Mouse (Mus musculus): ENCODE results near the gene Gas2. TPM values are rescaled to one million over a fixed set of nuclear protein-coding genes. Genes with fewer than 3 reads are reported as not detected.

Gene Gas2
- total RNA-seq, 1 experiment, result 4.1 TPM

DNA sequence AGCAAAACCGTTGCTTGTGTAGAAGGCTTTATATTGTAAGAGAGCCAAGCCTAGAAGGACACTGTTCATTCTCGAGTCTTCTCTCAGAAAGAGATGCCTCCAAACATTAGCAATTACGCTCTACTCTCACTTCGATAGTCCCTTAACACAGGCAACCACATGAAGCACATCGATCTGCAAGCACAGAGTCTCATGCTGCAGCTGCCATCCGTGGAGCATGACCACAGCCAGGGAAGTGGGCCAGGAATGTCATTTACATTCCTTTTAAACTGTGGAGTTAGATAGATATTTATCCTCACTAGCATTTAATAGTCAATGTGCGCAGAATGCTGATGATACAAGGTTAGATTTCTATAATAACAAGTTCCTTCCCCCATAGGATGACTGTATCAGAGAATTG, 21.3 kb upstream of the Gas2 start:
- H3K4me1 ChIP-seq (ENCODE audit: control insufficient read depth in 2 of 2, insufficient read depth in 2 of 2, low read length in 2 of 2, poor library complexity in 1 of 2), result peaks cover 0 to 6% of the 10 kb centered on the region in 2 experiments; a peak in 1 of 4 replicates
- H3K27ac ChIP-seq (ENCODE audit: insufficient read depth, low read depth, low read length, poor library complexity, severe bottlenecking), result no peak overlapping the region
- H3K36me3 ChIP-seq (ENCODE audit: control insufficient read depth, insufficient read depth, low read length, poor library complexity, severe bottlenecking), result no peaks in the 10 kb centered on the region
- no peak overlapping the region for H3K9ac ChIP-seq (ENCODE audit: insufficient read depth, low read depth, low read length, poor library complexity, severe bottlenecking)
- no peak for DNase-seq (ENCODE audit: low read depth, low spot score)
- H3K4me3 ChIP-seq (ENCODE audit: insufficient read depth in 1 of 2, low read depth in 1 of 2, low read length in 2 of 2, poor library complexity in 1 of 2, severe bottlenecking in 1 of 2), result no peak overlapping the region
- TF ChIP-seq HCFC1 (IDR thresholded peaks at IDR 0.05; ENCODE audit: borderline replicate concordance, insufficient read depth, low read length), result no peak
- TF ChIP-seq ZNF384 (IDR thresholded peaks at IDR 0.05; ENCODE audit: low read depth, low read length), result no peak
- TF ChIP-seq MAFK (IDR thresholded peaks at IDR 0.05; ENCODE audit: insufficient read depth, low read depth, low read length), result no peak
- no peak for TF ChIP-seq ZC3H11A (IDR thresholded peaks at IDR 0.05; ENCODE audit: borderline replicate concordance, low read depth, low read length)
- TF ChIP-seq CHD2 (IDR thresholded peaks at IDR 0.05; ENCODE audit: low read depth, low read length), result no peak
- in situ Hi-C loops (cut with MboI; ENCODE audit: low sequenced_read_pairs in 2 of 2, unreplicated experiment in 2 of 2), result no loop called here
- no peaks in the 10 kb centered on the region for H3K9me3 ChIP-seq (ENCODE audit: control insufficient read depth, insufficient read depth, low read depth, low read length)

DNA sequence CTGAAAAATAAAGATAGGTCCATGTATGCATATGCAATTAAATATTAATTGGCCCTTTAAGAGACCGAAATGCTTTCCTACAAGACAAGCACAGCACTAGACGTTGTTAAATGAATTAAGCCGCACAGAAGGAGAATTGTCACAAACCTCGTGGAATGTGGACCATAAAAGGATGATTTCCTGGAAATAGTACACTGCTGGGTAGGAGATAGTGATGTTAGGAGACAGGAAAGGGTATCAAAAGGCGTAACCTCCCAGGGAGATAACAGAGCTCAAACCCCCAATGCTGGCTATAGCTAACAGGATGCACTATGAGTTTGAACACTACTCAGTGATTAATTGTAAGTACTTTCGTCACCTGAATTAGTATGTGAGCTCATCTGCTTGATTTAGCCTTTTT, 10.9 kb upstream of the Gas2 start:
- H3K36me3 ChIP-seq (ENCODE audit: control insufficient read depth, insufficient read depth, low read length, poor library complexity, severe bottlenecking), result no peaks in the 10 kb centered on the region
- H3K9ac ChIP-seq (ENCODE audit: insufficient read depth, low read depth, low read length, poor library complexity, severe bottlenecking), result no peak overlapping the region
- H3K9me3 ChIP-seq (ENCODE audit: control insufficient read depth, insufficient read depth, low read depth, low read length), result no peaks in the 10 kb centered on the region
- TF ChIP-seq HCFC1 (IDR thresholded peaks at IDR 0.05; ENCODE audit: borderline replicate concordance, insufficient read depth, low read length), result no peak
- TF ChIP-seq MAFK (IDR thresholded peaks at IDR 0.05; ENCODE audit: insufficient read depth, low read depth, low read length), result no peak
- no peak for TF ChIP-seq ZC3H11A (IDR thresholded peaks at IDR 0.05; ENCODE audit: borderline replicate concordance, low read depth, low read length)
- TF ChIP-seq ZNF384 (IDR thresholded peaks at IDR 0.05; ENCODE audit: low read depth, low read length), result no peak
- no peak for TF ChIP-seq CHD2 (IDR thresholded peaks at IDR 0.05; ENCODE audit: low read depth, low read length)
- no peaks in the 10 kb centered on the region for H3K4me1 ChIP-seq (ENCODE audit: control insufficient read depth in 2 of 2, insufficient read depth in 2 of 2, low read length in 2 of 2, poor library complexity in 1 of 2)
- H3K27ac ChIP-seq (ENCODE audit: insufficient read depth, low read depth, low read length, poor library complexity, severe bottlenecking), result no peak overlapping the region
- no peak overlapping the region for H3K4me3 ChIP-seq (ENCODE audit: insufficient read depth in 1 of 2, low read depth in 1 of 2, low read length in 2 of 2, poor library complexity in 1 of 2, severe bottlenecking in 1 of 2)
- DNase-seq (ENCODE audit: low read depth, low spot score), result no peak
- in situ Hi-C loops (cut with MboI; ENCODE audit: low sequenced_read_pairs in 2 of 2, unreplicated experiment in 2 of 2), result no loop called here

DNA sequence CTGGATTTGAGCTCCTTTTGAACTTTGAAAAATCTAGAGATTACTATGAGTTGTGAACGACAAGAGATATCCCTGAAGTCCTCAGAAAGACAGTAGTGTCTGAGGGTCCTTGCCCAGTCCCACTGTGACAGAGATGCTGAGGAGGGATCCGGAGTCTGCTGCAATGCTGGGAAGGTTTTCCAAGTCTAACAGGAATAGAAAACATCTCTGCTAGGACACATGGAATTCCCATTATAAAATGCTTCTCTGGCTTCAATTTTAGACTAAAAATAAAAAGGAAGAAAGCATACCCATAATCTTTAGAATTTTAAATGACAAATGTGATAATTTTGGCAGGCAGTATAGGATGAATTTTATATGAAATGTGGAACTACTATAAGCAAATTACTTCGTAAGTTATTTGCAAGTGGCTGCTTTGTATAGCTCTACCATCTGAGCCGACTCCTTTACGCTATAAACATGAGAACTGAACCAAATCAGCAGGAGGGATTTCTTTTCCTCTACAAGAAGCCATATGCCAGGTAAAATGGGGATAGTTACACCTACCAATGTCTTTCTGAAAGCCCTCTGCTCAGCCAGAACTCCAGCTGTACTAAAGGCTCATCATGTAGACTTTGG, 9.8 kb upstream of the Gas2 start:
- Histone ChIP-seq H3K4me1 (ENCODE audit: control insufficient read depth in 2 of 2, insufficient read depth in 2 of 2, low read length in 2 of 2, poor library complexity in 1 of 2) (no peaks in the 10 kb centered on the region), H3K27ac (ENCODE audit: insufficient read depth, low read depth, low read length, poor library complexity, severe bottlenecking) (no peak overlapping the region), H3K4me3 (ENCODE audit: insufficient read depth in 1 of 2, low read depth in 1 of 2, low read length in 2 of 2, poor library complexity in 1 of 2, severe bottlenecking in 1 of 2) (no peak overlapping the region), H3K9me3 (ENCODE audit: control insufficient read depth, insufficient read depth, low read depth, low read length) (no peaks in the 10 kb centered on the region), H3K9ac (ENCODE audit: insufficient read depth, low read depth, low read length, poor library complexity, severe bottlenecking) (no peak overlapping the region), H3K36me3 (ENCODE audit: control insufficient read depth, insufficient read depth, low read length, poor library complexity, severe bottlenecking) (no peaks in the 10 kb centered on the region)
- in situ Hi-C loops (cut with MboI; ENCODE audit: low sequenced_read_pairs in 2 of 2, unreplicated experiment in 2 of 2), result no loop called here
- DNase-seq (ENCODE audit: low read depth, low spot score), result no peak
- TF ChIP-seq CHD2 (IDR thresholded peaks at IDR 0.05; ENCODE audit: low read depth, low read length), result no peak
- TF ChIP-seq ZNF384 (IDR thresholded peaks at IDR 0.05; ENCODE audit: low read depth, low read length), result no peak
- no peak for TF ChIP-seq ZC3H11A (IDR thresholded peaks at IDR 0.05; ENCODE audit: borderline replicate concordance, low read depth, low read length)
- TF ChIP-seq MAFK (IDR thresholded peaks at IDR 0.05; ENCODE audit: insufficient read depth, low read depth, low read length), result no peak
- TF ChIP-seq HCFC1 (IDR thresholded peaks at IDR 0.05; ENCODE audit: borderline replicate concordance, insufficient read depth, low read length), result no peak

DNA sequence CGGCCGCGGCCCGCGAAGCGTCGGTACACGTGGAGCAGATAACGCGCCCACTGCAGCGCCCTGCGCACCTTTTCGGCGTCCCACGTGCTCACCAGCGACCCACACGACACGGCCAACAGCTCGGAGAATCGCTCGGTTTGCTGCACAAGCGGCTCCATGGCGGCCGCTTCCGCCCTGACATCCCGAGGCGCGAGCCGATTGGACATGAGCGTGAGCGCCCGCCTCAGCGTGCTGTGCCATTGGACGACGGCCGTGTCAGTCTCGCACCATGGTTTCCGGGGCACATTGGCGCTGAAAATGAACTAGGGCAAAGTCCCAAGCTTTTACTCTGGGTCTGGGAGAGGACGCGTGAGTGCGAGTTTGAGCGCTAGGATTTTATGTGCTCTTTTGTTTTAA, 280 bp downstream of the Gas2 start, which contains the start of gene Fancf:
Fancf (minus strand) TSS at position 171 of the 396 bp plus-strand sequence.
- Histone ChIP-seq H3K9me3 (ENCODE audit: control insufficient read depth, insufficient read depth, low read depth, low read length) (no peaks in the 10 kb centered on the region), H3K9ac (ENCODE audit: insufficient read depth, low read depth, low read length, poor library complexity, severe bottlenecking) (peak within 1 kb of the TSS; percentile 99), H3K4me3 (ENCODE audit: insufficient read depth in 1 of 2, low read depth in 1 of 2, low read length in 2 of 2, poor library complexity in 1 of 2, severe bottlenecking in 1 of 2) (peak within 1 kb of the TSS; percentile 88), H3K36me3 (ENCODE audit: control insufficient read depth, insufficient read depth, low read length, poor library complexity, severe bottlenecking) (peaks cover under 1% of the 10 kb centered on the region; the same call in 1 of the 2 replicates), H3K4me1 (ENCODE audit: control insufficient read depth in 2 of 2, insufficient read depth in 2 of 2, low read length in 2 of 2, poor library complexity in 1 of 2) (0 out of 4 replicates have a peak, but pooled peaks cover 0 to 3% of the 10 kb centered on the region in 2 experiments), H3K27ac (ENCODE audit: insufficient read depth, low read depth, low read length, poor library complexity, severe bottlenecking) (peak within 1 kb of the TSS; percentile 99)
- TF ChIP-seq ZC3H11A (IDR thresholded peaks at IDR 0.05; ENCODE audit: borderline replicate concordance, low read depth, low read length) (no peak), CHD2 (IDR thresholded peaks at IDR 0.05; ENCODE audit: low read depth, low read length) (peak; percentile 86), HCFC1 (IDR thresholded peaks at IDR 0.05; ENCODE audit: borderline replicate concordance, insufficient read depth, low read length) (peak; percentile 58; the same call in 1 of the 2 replicates), ZNF384 (IDR thresholded peaks at IDR 0.05; ENCODE audit: low read depth, low read length) (no peak)
- in situ Hi-C loops (cut with MboI; ENCODE audit: low sequenced_read_pairs in 2 of 2, unreplicated experiment in 2 of 2), result no loop called here
- DNase-seq (ENCODE audit: low read depth, low spot score), result peak; percentile 81

Measured in ES-E14 (cell line).